Mouse (Mus musculus): Measurements from ENCODE around the gene Acad12. TPM values are rescaled to one million over a fixed set of nuclear protein-coding genes. Genes with fewer than 3 reads are reported as not detected.
A peak's percentile ranks its signal among the peaks of the same experiment; 100 is the strongest.
"Not testable (repeated sequence)": the region's sequence is repeated elsewhere in the genome, so short reads cannot be mapped to it uniquely, and the experiment has no call there.

Gene Acad12
- total RNA-seq, 2 experiments from 2014 or later = 0.38 to 1.8 TPM

DNA sequence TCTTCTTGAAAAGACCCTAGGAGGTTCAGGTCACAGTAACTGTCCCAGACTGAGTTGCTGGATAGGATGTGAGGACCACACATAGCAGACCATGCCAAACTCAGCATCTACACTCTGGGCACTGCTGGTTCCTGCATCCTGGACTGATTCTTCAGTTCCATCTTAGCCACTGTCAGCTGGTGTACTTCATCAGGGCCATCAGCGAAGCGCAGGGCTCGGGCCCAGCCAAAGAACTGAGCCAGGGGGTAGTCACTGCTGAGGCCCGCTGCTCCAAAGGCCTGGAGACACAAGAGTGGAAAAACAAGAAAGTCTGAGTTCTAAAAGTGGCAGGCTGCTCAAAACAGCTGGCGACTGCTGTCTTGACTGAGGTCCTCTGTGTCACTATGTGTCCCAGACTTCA is 2.4 kb upstream of the Acad12 start:
- ATAC-seq (replicated peaks; ENCODE audit: low FRiP score, low TSS enrichment, poor library complexity, severe bottlenecking) = no peak

DNA sequence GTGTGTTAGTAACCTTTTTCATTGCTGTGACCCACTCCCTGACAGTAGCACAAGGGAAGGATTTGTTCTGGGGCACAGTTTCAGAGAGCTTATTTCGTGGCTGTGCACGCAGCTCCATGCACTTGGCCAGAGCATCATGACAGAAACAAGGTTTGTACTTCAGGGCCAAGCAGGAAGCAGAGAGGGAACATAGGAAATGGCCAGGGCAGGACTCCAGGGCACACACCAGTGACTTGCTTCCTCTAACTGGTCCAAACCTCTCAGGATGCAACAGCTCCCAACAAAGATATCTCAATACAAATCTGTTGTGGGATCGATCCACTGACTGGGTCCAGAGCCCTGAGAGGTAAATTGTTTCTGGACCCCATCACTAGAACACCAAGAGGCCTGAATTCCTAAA is 3.8 kb downstream of the Acad12 start:
- not testable (repeated sequence) for ATAC-seq (replicated peaks; ENCODE audit: low FRiP score, low TSS enrichment, poor library complexity, severe bottlenecking)

DNA sequence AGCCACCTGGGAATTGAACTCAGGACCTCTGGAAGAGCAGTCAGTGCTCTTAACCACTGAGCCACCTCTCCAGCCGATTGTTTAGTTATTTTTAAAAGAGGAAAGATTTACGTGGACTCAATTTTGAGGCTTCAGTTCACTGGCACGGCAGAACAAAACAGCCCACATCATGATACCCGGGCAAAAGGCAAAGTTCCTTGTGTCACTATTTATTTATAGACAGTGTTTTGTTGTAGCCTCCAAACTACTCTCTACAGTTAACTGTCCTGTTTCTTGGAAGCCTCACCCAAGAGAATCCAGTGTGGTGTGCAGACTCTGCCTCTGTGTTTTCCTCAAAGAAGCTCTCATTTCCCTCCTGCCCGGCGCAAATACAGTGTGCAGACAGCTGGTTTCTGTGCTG is 6.7 kb downstream of the Acad12 start:
- no peak for ATAC-seq (replicated peaks; ENCODE audit: low FRiP score, low TSS enrichment, poor library complexity, severe bottlenecking)

DNA sequence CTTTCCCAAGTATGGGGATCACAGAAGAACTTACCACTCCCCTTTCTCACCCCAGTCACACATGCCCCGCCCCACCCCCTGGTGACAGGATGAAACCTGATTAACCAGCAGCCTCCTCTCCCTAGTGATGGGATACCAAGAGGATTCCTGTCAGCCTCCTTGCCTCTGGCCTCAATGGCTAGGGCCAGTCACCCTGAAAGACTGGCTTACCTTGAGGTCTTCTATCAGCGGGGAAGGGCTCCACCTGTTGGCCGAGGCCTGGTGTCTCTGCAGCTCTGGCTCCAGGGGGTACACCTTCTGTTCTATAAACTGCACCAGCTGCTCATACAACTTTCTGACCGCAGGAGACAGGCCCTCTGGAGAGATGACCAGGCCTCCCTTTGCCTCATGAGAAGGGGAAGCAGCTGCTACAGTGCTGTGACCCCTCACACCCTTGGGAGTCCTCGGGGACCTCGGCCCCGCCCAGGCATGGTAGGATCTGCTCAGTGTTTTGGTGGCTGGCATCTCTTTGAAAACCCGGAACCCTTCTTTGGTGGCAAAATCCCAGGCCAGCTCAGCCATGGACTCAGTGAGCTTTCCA is 9.1 kb downstream of the Acad12 start:
- 0 out of 2 replicates have a peak, but pooled peaks have one; percentile 32 for ATAC-seq (replicated peaks; ENCODE audit: low FRiP score, low TSS enrichment, poor library complexity, severe bottlenecking)

DNA sequence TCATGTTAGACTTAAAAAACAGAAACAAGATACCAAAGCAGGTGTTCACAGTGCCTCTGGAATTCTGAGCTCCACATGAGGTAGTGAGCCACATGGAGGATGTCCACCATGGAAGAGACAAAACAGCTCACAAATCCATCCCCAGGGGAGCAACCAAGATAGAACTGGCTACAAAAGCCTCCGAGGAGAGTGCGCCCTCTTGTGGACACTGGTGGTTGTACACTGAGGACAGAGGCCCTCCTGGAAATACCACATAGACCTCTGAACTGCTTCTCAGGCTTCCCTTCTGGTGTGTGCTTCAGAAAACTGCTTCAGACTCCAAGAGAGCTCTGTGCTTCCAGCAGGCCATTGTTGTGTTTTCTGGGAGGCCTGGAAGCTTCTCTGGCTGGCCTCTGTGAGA is 12.6 kb downstream of the Acad12 start:
- peak; percentile 78 for ATAC-seq (replicated peaks; ENCODE audit: low FRiP score, low TSS enrichment, poor library complexity, severe bottlenecking)

DNA sequence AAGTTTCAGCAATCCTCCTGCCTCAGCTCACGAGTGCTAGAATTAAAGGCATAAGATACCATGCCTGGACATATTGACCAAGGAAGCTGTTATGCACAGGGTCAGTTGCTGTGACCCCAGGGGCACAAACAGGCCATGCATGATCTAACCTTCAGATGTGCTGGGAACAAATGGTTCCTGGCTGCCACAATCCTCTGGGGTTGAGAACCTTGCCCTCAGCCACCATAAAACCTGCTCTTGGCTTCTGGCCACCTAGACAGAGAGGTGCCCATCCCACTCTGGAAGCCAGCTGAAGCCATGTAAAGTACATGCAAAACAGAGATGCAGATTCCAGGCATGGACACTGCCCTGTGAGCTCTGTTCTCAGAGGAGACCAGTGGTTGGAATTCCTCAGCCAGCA is 14.9 kb downstream of the Acad12 start:
- ATAC-seq (replicated peaks; ENCODE audit: low FRiP score, low TSS enrichment, poor library complexity, severe bottlenecking) = not testable (repeated sequence)

DNA sequence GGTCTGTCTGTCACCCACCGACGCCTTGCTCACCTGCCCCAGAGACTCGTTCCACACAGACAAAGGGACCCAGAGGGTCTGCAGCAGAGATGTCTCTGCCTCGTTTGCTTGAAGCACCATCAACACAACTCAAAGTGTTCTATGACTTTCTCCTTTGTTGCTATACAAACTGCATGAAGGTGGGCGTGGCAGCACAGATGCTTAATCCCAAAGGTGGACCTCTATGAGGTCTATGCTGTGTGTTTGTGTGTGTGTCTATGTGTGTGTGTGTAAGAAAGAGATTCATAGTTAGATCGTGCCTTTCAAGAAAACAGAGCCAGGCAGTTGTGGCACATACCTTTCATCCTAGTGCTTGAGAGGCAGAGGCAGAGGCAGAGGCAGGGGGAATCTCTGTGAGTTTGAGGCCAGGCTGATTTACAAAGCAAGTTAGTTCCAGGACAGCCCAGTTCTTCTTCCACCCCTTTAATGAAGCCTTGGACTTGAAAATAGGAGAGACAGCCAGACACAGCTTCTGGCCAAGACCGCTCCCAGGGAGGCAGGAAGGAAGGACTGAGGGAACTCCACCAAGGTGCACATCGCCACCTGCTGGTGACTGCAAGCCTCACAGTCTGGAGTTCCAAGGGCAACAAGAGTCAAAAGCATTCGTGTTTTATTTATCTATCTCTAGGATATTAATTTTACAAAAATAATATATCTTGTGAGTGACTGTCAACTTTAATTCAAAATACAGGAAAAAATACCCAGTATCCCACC is 17.0 kb downstream of the Acad12 start:
- ATAC-seq (replicated peaks; ENCODE audit: low FRiP score, low TSS enrichment, poor library complexity, severe bottlenecking) = peak; percentile 77

DNA sequence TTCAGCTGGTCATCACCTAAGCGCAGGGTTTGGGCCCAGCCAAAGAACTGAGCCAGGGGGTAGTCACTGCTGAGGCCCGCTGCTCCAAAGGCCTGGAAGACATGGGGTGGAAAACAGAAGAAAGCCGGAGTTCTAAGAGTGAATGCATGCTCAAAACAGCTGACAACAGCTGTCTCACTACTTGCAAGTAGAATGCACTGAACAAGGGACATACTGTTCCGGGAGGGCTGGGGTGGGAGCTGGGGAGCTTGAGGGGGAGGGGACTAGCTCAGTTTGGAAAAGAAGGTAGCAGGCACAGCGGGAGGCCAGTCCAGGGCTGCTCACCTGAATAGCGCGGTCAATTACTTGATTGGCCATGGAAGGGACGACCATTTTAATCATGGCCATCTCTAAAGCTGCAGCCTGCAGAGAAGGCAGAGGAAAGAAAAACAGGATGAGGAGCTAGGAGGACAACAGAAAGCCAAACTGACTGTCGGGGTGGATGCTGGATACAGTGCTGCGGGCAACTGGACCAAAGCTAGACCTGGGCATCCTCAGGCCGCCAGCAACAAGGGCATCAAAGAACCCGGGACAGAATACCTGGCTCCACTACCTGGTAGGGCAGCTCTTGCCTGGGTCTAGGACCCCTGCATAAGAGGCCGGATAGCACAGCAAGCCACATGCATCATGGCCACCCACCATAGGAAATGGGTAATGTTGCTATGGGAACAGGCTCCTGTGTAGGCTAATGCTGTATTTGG is 19.7 kb downstream of the Acad12 start:
- ATAC-seq (replicated peaks; ENCODE audit: low FRiP score, low TSS enrichment, poor library complexity, severe bottlenecking) = no peak

DNA sequence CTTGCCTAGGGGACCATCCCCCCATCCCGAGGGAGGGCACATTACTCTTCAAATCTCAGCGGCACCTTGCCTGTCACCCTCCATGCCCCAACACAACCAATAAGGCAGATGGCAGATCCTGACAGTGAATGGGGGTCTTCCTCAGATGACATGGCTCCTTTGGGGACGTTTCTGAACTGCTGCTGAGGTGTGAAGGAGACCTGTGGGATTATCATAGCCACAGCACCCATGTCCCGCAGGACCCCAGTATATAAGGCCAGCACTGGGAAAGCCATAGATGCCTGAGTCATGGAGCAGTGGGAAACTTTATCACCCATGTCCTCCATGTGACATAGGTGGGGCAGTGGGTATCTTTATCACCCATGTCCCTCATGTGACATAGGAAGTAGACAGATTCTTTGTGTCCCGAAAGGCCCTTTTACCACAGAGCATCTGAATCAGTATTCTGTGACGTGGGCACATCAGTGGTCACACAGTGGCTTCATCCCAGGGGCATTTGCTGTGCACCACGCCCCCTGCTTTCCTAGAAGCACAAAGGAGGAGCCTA is 20.7 kb downstream of the Acad12 start:
- ATAC-seq (replicated peaks; ENCODE audit: low FRiP score, low TSS enrichment, poor library complexity, severe bottlenecking) = no peak

DNA sequence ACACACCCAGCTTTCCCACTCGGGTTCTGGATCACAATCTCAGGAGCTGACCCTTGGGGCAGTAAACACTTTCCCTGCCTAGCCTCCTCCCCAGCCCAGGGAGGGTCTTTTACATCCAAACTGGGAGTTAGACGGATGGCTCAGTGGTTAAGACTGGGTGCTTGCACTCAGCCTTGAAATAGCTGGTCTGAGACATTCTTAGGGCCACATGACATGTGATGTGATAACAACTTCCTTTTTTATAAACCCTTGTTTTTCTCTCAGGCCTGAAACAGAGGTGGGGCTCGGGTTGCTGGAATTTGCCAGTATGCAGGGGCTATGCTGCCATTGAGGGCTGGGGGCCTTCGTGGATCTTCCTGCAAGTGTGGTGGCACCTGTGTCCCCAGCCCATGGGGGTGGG is 21.4 kb downstream of the Acad12 start:
- no peak for ATAC-seq (replicated peaks; ENCODE audit: low FRiP score, low TSS enrichment, poor library complexity, severe bottlenecking)

DNA sequence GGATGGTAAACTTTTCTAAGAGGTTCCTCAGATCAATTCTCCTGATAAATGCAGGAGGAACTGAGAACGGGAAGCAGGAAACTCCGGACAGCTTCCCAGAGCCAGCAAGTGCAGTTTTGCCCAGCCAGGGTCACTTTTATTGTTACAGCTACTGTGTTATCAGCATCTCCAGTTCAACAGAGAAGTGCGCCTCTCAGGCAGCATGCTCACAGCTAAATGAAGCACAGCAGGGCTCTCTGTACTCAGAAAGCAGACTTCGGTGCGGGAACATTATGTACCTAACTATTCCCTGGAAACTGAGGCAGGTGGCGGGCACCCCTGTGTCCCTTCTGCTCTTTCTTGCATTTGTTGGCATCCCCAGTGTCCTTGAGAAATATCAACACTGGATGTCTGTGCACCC is 22.5 kb downstream of the Acad12 start:
- ATAC-seq (replicated peaks; ENCODE audit: low FRiP score, low TSS enrichment, poor library complexity, severe bottlenecking) = no peak

DNA sequence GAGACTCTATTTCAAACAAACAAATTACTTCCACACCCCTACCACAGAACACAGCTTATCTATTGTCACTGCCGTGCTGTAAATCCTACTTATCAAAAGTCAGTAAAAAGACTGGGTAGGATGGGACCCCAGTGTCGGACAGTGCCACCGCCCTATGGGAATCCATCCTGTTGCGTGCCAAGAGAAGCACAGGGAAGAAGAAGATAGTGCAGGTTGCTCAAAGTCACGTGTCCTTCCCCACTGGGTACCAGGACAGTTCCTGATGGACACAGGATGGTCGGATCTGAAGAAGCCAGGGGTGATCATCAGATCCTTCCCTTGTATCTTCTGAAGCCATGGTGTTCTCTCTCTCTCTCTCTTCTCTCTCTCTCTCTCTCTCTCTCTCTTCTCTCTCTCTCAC is 23.0 kb downstream of the Acad12 start:
- no peak for ATAC-seq (replicated peaks; ENCODE audit: low FRiP score, low TSS enrichment, poor library complexity, severe bottlenecking)

DNA sequence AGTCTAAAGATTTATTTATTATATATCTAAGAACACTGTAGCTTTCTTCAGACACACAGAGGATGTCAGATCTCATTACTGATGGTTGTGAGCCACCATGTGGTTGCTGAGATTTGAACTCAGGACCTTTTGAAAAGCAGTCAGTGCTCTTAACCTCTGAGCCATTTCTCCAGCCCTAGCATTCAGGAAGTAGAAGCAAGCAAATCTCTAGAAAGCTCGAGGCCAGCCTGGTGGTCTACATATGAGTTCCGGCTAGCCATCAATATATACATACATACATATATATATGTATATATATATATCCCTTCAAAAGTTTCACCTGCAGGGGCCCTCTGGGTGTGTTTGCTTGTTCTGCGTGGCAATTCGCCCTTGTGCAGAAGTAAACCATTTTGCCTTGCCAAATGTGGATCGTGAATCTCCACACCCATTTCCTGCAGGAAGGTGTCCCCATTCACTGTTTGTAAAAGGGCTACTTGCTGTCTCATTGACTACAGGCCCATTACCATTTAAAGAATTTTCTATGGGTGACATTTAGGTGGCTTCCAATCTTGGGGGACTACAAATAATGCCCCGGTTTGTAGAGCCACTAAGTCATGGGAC is 23.9 kb downstream of the Acad12 start:
- no peak for ATAC-seq (replicated peaks; ENCODE audit: low FRiP score, low TSS enrichment, poor library complexity, severe bottlenecking)

DNA sequence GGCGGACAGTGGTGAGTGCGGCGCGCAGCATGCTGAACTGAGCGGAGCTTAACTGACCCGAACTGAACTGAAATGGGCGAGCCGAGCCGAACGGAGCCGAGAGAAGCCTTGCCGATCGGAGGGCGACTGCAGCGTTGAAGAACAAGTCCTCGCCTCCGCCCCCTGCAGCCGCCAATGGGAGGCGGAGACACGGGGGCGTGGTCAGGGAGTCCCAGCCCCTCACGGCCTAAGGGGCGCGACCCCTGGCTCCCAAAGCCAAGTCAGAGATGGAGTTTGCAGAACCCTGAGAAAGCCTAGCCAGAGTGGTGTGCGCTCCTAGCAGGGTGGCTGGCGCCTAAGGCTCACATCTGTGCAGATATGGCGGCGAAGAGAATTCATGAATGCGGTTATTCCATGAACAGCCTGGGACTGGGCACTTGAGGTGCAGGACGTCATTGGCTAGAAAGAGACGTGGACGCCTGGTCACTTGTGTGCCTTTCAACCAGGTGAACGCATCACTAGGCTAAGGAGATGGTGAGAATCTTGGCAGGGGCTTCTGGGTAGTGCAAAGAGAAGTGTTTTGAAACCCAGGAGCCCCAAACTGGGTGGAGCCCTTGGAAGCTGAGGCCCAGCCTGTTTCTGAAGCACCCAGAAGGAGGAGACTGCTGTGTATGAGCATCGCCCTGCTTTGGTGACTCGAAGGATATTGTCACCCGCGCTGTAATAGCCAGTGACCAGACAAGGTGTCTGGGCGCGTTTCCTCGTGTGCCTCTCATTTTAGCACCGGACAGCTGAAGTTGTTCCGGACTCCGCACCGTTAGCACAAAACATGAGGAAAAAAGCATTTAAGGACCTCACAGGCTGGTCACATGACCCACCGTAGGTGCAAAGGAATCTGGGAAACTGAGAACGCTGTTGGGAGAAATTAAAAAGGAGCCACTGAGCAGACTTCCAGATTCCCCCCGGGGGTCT is 25.0 kb downstream of the Acad12 start, which contains the start of gene Aldh2:
TSS of gene Aldh2 (minus strand) at position 374 of the 951 bp plus-strand sequence.
- ATAC-seq (replicated peaks; ENCODE audit: low FRiP score, low TSS enrichment, poor library complexity, severe bottlenecking) = peak; percentile 83

DNA sequence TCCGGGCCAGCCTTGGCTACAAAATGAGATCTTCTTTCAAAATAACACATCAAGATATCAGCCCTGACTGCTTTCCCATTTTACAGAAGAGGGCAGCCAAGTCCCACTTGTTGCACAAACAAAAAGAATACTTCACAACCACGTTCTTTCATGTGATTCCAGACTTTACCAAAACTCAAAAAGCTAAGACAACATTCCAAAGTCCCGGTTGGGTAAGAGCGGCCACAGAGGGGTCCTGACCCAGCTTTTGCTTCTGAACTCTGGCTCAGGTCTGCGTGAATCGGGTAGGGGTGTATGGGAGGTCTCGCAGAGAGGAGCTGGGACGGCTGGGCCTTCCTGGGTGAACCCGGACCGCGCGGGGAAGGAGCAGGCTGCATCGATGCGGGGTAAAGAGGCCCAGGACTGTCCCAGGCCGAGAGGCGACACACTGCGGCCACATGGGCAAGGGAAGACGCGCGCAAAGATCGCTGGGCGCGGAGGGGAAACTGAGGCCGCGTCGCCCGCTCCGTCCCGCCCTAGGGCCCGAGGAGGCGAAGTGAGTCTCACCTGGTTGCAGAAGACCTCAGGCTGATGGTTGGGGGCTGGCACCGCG is 25.8 kb downstream of the Acad12 start:
- ATAC-seq (replicated peaks; ENCODE audit: low FRiP score, low TSS enrichment, poor library complexity, severe bottlenecking) = no peak

DNA sequence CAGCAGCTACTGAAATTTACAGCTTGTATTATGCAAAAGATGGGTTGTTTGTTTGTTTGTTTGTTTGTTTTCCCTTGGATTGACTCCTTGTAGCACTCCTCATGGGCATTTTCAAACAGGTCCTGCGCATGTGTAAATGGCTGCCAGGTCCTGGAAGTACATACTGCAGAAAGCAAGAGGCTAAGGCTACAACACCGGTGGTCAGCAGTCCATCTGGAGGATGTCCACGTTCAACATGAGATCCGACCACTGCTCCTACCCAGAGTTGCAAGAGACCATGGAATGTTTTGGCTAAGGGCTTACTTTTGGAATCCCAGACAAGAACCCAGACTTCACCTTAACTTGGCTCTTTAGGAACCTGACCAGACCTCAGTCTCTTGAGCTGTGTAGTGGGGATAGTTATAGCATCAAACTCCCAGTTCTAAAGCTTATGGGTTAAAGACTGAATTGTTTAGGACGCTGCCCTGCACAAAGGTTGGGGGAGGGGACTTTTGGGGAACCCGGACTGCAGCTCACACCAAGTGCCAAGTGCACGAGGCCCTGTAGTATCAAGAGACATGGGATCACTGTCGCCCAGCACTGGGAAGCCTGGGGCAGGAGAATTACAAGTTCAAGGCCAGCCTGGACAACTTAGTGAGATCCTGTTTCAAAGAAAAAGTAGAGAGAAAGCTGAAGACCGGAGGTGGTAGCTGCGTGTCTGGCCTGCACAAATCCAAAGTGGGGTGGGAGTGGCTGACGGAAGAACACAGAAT is 26.5 kb downstream of the Acad12 start:
- no peak for ATAC-seq (replicated peaks; ENCODE audit: low FRiP score, low TSS enrichment, poor library complexity, severe bottlenecking)

DNA sequence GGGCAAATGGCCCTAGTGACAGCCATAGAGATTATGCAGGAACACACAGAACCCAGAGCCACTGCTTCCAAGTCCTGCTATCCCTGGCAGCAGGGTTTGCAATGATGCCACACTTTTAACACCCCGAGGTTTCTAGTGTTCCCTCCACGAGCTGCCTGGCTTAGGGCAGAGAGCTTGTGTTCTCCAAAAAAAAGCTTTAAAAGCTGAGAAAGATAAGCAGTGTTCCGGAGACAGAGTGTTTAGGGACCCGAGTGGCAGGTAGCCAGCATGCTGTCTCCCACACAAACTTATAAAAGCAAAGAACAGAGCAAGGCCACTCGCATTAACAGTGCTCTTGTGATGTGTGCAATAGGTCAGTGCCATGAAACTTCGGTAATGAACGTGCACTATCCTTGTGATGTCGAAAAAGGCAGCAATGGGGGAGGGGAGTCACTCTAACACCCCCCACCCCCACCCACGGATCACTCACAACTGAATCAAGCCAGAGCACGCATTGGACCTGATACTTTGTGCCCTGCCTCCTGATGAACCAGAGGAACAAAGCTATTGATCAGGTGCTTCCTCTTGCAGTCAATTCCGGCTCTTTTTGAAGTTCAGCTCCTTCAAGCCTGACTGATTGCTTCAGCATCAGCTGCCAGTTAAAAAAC is 27.2 kb downstream of the Acad12 start:
- no peak for ATAC-seq (replicated peaks; ENCODE audit: low FRiP score, low TSS enrichment, poor library complexity, severe bottlenecking)

All from megakaryocyte-erythroid progenitor cell, adult 5-6 weeks (primary cell).